Mouse (Mus musculus): ENCODE data around the gene Slu7.

Slu7 gene

DNA sequence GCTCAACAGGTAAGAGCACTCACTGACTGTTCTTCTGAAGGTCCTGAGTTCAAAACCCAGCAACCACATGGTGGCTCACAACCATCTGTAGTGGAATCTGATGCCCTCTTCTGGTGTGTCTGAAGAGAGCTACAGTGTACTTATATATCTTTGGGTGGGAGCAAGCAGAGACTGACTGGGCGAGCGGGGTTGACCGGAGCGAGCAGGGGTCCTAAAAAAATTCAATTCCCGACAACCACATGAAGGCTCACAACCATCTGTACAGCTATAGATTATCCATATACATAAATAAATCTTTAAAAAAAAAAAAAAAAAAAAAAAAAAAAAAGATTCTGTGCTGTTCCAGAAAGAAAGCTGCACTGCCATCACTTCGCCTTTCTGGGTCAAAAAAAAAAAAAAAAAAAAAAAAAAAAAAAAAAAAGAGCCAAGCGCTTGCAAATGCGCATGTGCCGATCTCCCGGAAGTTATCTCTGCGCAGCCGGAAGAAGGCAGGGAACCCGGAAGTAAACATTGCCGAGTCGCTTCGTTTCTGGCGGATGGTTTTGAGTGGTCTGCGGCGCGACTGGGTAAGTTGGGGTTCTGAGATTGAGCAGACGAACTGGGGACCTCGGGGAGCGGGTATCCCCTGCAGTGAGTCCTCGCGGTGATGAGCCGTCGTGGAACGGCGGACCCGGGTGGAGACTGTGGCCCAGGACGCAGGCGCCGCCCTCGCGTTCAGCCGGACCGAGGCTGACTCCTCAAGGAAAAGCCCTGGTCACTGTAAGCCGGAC, at the start of gene Slu7:
Gene Slu7, plus strand, starts transcription at position 491 of the 770 bp plus-strand sequence.
- no peak for TF ChIP-seq GATA4 (IDR thresholded peaks at IDR 0.05; ENCODE audit: insufficient replicate concordance, low read length)

DNA sequence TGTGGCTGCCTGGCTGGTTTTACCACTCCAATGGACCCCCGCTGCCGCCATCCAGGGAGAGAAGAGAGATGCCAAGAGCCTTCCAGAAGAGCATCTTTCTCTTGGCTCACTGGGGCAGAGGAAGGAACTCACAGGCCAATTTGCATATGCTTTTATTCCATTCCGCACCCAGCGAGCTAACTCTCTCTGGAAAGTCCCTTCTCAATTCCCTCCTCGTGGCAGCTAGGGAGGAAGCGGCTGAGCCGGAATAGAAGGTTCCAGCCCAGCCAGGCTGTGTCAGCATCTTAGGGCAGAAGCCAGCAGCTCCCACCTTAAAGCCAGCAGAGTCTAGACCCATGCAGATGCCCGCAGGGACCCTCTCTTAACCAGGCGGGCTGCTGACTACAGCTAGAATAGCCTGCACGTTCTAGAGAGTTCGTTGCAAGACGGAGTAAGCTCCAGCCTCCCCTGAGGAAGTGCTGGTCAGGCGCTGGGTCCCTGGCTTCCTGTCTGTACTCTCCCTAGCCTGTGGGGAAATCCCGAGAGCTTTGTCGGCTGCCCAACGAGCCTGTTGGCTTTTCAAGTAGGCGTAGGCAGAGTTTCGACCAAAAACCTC, 48.4 kb upstream of the Slu7 start:
- no peak for TF ChIP-seq GATA4 (IDR thresholded peaks at IDR 0.05; ENCODE audit: insufficient replicate concordance, low read length)

DNA sequence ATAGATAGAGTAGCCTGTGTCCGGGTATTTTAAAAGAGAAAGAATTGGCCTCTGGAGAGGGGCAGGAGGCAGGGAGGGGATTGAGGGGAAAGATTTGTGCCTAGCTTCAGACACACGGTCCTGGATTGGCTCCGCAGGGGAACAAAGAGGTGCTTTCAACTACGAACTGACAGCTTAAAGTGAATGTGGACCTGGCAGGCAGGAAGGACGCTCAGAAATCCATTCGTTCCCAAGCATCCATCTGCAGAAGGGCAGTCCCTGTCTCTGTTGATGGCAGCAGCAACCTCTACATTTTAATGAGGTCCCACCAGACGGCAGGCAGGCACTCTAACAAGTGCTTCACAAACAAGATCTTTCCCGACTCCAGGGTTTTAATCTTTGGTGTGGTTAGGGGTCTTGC, 47.8 kb upstream of the Slu7 start:
- TF ChIP-seq GATA4 (IDR thresholded peaks at IDR 0.05; ENCODE audit: insufficient replicate concordance, low read length), result no peak

DNA sequence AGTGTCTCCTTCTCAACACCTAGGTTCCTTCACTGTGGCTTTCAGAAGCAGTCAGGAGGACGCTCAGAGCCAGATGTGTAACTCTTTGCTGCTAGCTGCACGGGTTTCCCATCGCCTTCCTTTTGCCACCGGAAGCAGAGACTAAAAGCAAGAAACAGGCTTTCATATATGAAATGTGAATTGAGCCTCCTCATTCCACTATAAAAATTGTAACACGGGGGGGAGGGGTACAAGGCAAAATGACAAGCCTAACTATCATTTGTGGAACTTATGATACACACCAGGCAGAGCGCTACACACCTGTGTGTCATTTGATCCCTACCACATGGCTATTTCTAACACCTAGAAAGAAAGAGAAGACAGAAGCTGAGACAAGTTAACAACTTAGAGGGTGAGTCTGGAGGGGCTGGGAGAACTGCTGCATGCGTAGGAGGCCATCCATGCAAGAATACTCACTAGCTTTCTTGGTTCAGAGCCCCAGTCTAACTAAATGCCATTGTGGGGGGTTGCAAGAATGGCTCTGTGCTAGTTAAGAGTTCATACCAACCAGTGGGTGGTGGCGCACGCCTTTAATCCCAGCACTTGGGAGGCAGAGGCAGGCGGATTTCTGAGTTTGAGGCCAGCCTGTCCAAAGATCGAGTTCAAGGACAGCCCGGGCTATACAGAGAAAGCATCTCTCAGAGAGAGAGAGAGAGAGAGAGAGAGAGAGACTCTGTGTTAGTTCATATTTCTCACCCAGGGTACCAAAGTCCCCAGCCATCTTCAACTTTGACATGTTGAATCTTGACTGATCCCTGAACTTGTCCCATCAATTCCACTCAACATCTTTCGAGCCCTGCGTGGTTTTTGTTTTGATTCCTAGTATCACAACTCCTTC, 46.3 kb upstream of the Slu7 start:
- TF ChIP-seq GATA4 (IDR thresholded peaks at IDR 0.05; ENCODE audit: insufficient replicate concordance, low read length), result no peak

DNA sequence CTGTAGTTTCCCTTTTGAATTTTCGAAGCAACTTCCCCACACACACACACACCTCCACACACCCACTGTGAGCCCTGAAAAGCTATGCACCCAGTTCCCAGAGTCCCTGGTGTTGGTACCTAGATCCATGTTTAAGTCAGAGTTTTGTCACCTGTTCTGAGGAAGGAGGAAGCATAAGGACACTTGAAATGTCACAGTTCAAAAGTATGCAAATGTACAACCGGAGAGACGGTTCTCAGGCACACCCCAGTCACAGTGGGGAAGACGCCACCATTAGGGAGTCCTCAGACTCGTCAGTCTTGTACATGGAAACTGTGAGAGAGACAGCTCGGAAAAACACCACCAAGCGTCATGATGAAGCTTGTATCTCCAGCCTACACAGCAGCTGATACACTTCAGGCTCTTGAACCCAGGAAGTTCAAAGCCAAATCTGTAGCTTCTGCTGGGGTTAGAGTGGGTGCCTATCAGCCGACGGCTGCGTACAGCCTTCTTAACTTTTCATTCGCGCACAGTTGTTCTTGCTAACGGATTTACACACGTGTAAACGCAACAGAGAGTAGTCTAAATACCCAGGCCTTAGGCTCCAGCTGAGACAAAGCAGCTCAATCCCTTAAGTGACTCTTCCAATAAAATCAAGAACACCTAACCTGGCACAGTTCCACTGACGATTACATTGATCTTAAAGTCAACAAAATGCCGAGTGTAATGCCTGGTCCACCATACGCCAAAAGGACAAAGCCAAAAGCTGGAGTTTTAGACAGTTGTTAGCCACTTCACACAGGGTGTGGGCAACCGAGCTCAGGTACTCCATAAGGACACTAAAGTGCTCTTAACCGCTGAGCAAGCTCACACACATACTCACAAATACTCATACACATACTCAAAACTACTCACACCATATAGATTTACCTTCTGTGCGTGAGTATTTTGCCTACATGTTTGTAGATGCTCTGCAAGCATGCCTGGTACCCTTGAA, 45.1 kb upstream of the Slu7 start:
- TF ChIP-seq GATA4 (IDR thresholded peaks at IDR 0.05; ENCODE audit: insufficient replicate concordance, low read length), result no peak

DNA sequence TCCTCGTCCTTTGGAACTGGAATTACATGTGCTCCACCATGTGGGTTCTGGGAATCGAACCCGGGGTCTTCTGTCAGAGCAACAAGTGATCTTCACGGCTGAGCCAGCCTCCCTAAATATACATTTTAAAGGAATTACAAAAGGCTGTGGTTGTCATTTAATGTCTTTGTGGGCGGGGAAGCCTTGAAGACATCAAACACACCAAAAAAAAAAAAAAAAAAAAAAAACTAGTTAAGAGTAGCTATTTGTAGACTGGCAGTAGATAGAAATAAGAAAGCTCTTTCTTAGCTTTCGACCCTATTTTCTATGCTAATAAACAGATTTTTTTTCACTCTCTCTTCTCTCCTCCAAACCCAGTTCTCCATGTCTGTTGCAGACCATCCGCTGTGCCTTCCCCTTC, 44.4 kb upstream of the Slu7 start:
- TF ChIP-seq GATA4 (IDR thresholded peaks at IDR 0.05; ENCODE audit: insufficient replicate concordance, low read length), result no peak

DNA sequence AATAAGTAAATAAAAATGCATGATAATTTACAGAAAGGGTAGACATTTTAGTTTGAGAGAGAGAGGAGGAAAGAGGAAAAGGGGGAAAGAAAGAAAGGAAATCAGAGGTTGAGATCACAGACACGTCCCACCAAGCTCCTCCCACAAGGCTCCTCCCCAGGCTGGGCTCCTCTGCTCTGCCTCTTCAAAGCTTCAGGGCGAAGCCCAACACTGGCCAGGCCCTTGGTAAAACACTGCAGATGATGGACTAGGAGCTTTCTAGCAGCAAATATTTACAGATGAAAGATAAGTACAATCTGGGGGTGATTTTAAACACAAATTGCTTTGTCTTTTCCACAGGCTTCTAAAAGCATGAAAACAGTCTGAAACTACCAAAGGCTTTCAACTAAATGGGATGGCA, 40.8 kb upstream of the Slu7 start:
- no peak for TF ChIP-seq GATA4 (IDR thresholded peaks at IDR 0.05; ENCODE audit: insufficient replicate concordance, low read length)

DNA sequence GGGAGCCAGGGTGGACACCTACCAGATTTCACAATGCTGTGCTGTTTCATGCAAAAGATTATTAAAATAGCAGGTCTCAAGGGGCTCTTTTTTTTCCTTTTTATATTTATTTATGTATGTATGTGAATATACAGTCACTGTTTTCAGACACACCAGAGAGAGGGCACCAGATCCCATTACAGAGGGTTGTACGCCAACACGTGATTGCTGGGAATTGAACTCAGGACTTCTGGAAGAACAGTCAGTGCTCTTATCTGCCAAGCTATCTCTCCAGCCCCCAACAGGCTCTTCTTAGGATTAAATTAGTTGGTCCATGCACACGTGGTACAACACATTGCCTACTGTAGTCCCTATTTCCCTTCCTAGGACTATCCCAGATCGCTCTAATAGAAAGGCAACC, 40.2 kb upstream of the Slu7 start:
- TF ChIP-seq GATA4 (IDR thresholded peaks at IDR 0.05; ENCODE audit: insufficient replicate concordance, low read length), result no peak

DNA sequence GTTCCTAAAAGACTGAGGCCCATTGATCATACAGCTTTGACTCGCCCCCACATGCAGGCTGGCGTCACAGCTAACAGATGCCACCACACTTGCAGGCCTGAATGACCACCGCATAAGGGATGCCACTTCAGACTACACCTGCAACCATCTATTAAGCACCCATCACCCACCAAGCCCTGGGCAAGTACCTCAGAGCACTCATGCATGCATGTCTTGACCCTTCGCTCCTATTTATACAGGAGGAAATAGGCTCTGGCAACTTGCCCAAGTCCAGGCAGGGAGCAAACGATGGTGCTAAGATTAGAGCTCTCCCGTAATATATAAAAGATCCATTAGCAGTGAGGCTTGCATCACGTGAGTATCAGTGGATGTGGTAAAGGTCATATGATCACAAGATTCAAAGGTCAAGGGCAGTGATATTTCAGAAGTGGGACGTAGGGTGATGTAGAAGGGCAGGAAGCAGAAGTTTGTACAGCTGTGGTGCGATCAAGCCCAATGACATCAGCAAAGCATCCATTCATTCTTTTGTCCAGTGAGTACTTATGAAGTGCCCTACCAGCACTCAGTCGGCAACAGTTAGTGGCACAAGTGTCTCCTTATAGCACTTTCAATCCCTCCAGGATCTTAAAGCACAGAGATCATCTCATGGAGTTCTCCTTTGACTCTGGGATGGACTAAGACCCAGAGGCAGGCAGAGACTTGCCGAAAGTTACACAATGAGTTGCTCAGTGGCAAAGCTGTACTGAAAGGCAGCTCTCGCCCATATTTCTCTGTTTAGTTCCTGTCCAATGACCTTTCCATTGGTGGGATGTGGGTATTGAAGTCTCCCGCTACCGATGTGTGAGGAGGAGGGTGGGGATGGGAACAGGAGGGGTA, 38.2 kb upstream of the Slu7 start:
- TF ChIP-seq GATA4 (IDR thresholded peaks at IDR 0.05; ENCODE audit: insufficient replicate concordance, low read length), result 0 out of 2 replicates have a peak, but pooled peaks have one; percentile 17

DNA sequence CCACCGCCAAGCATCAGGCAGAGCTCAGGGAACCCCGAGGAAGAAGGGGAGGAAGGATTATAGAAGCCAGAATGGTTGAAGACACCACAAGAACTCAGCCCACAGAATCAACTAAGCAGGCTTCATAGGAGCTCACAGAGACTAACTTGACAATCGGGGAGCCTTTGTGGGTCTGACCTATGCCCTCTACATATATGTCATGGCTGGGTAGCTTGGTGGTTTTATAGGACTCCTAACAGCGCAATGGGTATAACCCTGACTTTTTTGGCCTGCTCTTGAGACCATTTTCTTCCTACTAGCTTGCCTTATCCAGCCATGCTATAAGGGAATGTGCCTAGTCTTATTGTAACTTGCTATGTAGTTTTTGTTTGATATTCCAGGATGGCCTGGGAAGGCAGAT, 37.3 kb upstream of the Slu7 start:
- no peak for TF ChIP-seq GATA4 (IDR thresholded peaks at IDR 0.05; ENCODE audit: insufficient replicate concordance, low read length)

DNA sequence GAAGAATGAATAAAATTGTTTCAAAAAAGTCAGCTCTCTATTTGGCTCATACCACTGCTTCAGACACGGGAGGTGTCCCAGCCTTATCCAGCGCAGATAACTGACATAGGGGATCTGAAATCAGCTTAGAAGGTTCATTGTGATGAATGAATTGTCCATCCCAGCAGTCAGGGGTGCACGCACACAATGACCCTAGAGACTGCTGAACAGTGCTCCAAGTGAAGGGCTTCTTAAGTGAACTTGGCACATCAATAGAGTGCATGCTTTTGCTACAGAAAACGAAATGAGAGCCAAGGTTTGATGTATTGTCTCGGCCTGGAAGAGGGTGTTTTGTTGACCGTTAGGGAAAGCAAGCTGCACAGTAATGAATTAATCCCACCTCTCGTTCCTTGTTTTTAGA, 36.9 kb upstream of the Slu7 start:
- TF ChIP-seq GATA4 (IDR thresholded peaks at IDR 0.05; ENCODE audit: insufficient replicate concordance, low read length), result no peak

DNA sequence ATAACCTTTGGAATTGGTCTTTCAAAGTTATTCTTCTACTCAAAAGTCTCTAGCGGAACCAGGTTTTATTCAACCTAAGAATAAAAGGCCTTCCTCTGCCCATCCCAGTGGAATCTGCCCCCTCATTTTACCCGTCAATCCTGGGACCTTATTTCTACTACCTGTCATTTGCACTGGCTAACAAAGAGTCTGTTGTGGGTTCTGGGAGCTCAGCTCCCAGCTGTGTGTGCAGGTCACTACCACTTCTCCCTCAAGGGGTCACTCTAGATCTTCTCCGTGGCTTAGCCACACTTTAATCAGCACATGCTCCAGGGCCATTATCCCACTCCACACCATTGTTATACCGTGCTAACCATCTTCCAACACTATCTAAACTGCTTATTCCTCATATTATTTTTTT, 34.2 kb upstream of the Slu7 start:
- TF ChIP-seq GATA4 (IDR thresholded peaks at IDR 0.05; ENCODE audit: insufficient replicate concordance, low read length), result no peak

DNA sequence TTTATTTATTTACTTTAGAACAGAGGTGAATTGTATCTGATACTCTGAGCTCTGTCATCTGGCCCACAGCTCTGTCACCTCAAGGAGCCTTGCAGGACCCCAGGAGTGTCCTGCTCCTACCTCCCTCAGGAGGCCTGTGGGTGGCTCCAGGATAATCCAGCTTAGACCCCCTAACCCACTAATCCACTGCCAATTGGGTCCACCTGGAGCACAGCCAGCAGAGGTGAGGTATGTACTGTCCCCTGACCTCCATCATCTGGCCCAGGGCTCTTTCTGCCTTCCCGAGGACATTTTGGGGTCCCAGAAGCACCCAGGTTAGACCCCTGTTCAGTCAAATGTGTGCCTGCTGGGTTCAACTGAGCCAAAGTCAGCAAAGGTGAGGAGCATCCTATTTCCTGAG, 33.4 kb upstream of the Slu7 start:
- TF ChIP-seq GATA4 (IDR thresholded peaks at IDR 0.05; ENCODE audit: insufficient replicate concordance, low read length), result no peak

All from liver, adult (tissue).